8 mouse cellular contexts compared by ENCODE assay signal in the genomic region with DNA sequence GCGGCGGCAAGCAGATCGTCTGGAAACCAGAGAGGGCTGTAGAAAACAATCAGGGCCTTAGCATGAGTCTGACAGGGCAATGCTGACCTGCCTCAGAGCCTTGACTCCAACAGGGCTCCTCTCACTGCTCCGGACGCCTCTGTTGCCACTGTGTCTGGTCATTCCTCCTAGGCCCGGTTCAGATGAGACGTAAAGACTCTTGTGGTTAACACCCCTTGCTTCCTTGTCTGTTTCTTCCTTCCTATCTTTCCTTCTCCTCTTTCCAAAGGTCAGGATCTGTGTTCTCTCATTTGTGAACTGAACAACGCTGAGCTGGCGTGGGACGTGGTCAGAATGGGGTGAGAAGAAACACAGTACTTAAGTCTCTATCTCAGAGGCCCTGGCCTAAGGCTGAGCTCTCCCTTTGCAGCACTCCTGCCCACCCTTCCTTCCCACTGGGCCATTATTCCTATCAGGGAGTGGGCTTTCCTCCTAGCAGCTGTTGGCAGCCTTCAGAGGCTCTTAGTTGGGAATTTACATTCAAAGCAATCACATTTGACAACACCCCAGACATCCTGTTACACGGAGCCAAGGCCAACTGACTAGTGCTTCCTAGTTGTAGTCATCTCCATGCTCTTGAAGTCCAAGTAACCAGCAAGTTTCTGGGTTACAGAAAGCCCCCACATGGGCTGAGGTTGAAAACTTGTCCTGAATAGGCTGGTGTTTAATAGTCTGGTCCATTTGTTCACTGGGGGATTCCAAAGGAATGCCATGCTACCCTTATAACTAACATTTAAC. TPM values are rescaled to one million over a fixed set of nuclear protein-coding genes. Genes with fewer than 3 reads are reported as not detected.
DNase-seq lines count a peak whose midpoint lies in the region; ATAC-seq and TF ChIP-seq lines count a peak whose summit lies in the region.

No protein-coding gene starts in this region.

- TF ChIP-seq EP300 in lung, postnatal 0 days (IDR thresholded peaks at IDR 0.05): no peak

- H3K27ac ChIP-seq in lung, postnatal 0 days (ENCODE audit: low read length): peak overlapping the region; percentile 43; the same call in 1 of the 2 replicates
- H3K27ac ChIP-seq in forebrain, embryonic 12.5 days: no peak overlapping the region
- H3K27ac ChIP-seq in limb, embryonic 12.5 days: no peak overlapping the region
- H3K27ac ChIP-seq in small intestine, adult 2 months (ENCODE audit: insufficient read depth, low read depth, low read length): peak overlapping the region; percentile 94

- H3K4me2 ChIP-seq in lung, postnatal 0 days (replicated peaks; ENCODE audit: low read depth, low read length): peak overlapping the region; percentile 90
- H3K4me2 ChIP-seq in forebrain, embryonic 12.5 days: peak overlapping the region; percentile 87
- peak overlapping the region; percentile 79 for H3K4me2 ChIP-seq in limb, embryonic 12.5 days

- WGBS in lung, postnatal 0 days: 79% methylated on average over 11 of the region's 11 CpGs
- 94% methylated on average over 11 of the region's 11 CpGs for WGBS in forebrain, embryonic 12.5 days
- WGBS in limb, embryonic 12.5 days: 89% methylated on average over 11 of the region's 11 CpGs
- 40% methylated on average over 11 of the region's 11 CpGs for WGBS in small intestine, adult 2 months

- TF ChIP-seq CTCF in lung, postnatal 0 days (IDR thresholded peaks at IDR 0.05): no peak
- no peak for TF ChIP-seq CTCF in small intestine, adult 2 months (IDR thresholded peaks at IDR 0.05; ENCODE audit: extremely low read depth, insufficient read length, insufficient replicate concordance, low read depth, low read length)

- peaks cover 8% of the 10 kb centered on the region; the same call in 1 of the 2 replicates for H3K4me1 ChIP-seq in lung, postnatal 0 days (ENCODE audit: insufficient read depth, low read depth, low read length)
- peaks cover 12% of the 10 kb centered on the region for H3K4me1 ChIP-seq in forebrain, embryonic 12.5 days
- peaks cover 12% of the 10 kb centered on the region for H3K4me1 ChIP-seq in limb, embryonic 12.5 days (replicated peaks)
- peaks cover 18% of the 10 kb centered on the region; the same call in 1 of the 2 replicates for H3K4me1 ChIP-seq in small intestine, adult 2 months (ENCODE audit: control insufficient read depth, insufficient read depth, insufficient read length, low read length)

- no peak for ATAC-seq in lung, postnatal 0 days
- ATAC-seq in forebrain, embryonic 12.5 days (ENCODE audit: low FRiP score): no peak
- ATAC-seq in limb, embryonic 12.5 days (ENCODE audit: insufficient number of reproducible peaks, insufficient read depth, low FRiP score, low TSS enrichment, low read depth): no peak

- no peak overlapping the region for H3K9ac ChIP-seq in lung, postnatal 0 days (replicated peaks; ENCODE audit: low read depth)
- peak overlapping the region; percentile 89; the same call in 1 of the 2 replicates for H3K9ac ChIP-seq in forebrain, embryonic 12.5 days
- H3K9ac ChIP-seq in limb, embryonic 12.5 days (replicated peaks): peak overlapping the region; percentile 91; the same call in 1 of the 2 replicates

- H3K27me3 ChIP-seq in lung, postnatal 0 days (replicated peaks; ENCODE audit: insufficient read depth, low read length): no peaks in the 10 kb centered on the region
- peaks cover 13% of the 10 kb centered on the region; the same call in 1 of the 2 replicates for H3K27me3 ChIP-seq in forebrain, embryonic 12.5 days
- H3K27me3 ChIP-seq in limb, embryonic 12.5 days: no peaks in the 10 kb centered on the region
- no peaks in the 10 kb centered on the region for H3K27me3 ChIP-seq in small intestine, adult 2 months (ENCODE audit: control insufficient read depth, insufficient read depth, low read length)

- TF ChIP-seq POLR2A in small intestine, adult 2 months (IDR thresholded peaks at IDR 0.05; ENCODE audit: low read depth, low read length): peak; percentile 72; the same call in 1 of the 2 replicates

- H3K36me3 ChIP-seq in lung, postnatal 0 days (ENCODE audit: insufficient read depth, low read length): no peaks in the 10 kb centered on the region
- H3K36me3 ChIP-seq in forebrain, embryonic 12.5 days (replicated peaks): peaks cover 30% of the 10 kb centered on the region
- H3K36me3 ChIP-seq in limb, embryonic 12.5 days: peaks cover 50% of the 10 kb centered on the region
- peaks cover 14% of the 10 kb centered on the region for H3K36me3 ChIP-seq in small intestine, adult 2 months (ENCODE audit: control insufficient read depth, insufficient read depth, low read length)

- DNase-seq in lung, postnatal 0 days (ENCODE audit: low spot score): no peak
- no peak for DNase-seq in lung, postnatal 25 days (ENCODE audit: low spot score)
- DNase-seq in ovary, adult 18-20 months (ENCODE audit: low spot score): no peak
- DNase-seq in B cell, adult 2 months: no peak
- no peak for DNase-seq in cerebellum, adult 18-20 months

- no peaks in the 10 kb centered on the region for H3K9me3 ChIP-seq in lung, postnatal 0 days (ENCODE audit: low read length)
- H3K9me3 ChIP-seq in forebrain, embryonic 12.5 days: no peaks in the 10 kb centered on the region
- peaks cover 19% of the 10 kb centered on the region; the same call in 1 of the 2 replicates for H3K9me3 ChIP-seq in limb, embryonic 12.5 days

- H3K4me3 ChIP-seq in lung, postnatal 0 days (ENCODE audit: low read depth, low read length): peak overlapping the region; percentile 2; the same call in 1 of the 2 replicates
- peak overlapping the region; percentile 85 for H3K4me3 ChIP-seq in forebrain, embryonic 12.5 days (replicated peaks)
- H3K4me3 ChIP-seq in limb, embryonic 12.5 days (replicated peaks): peak overlapping the region; percentile 89
- H3K4me3 ChIP-seq in small intestine, adult 2 months (ENCODE audit: low read depth, low read length): peak overlapping the region; percentile 76

RNA-seq across cellular contexts. Expression of a gene that starts 1.5 kb away (rescaled TPM):
- 132 and 145 TPM in 2 replicates for polyA plus RNA-seq in lung, postnatal 0 days (2015; fragmentation: Nextera tagmentation; extraction: Ambion mirVana)
- 50.9 and 53.3 TPM in 2 replicates for polyA plus RNA-seq in forebrain, embryonic 12.5 days (2016; fragmentation: Nextera tagmentation; extraction: Ambion mirVana)
- 67.2 and 75.4 TPM in 2 replicates for polyA plus RNA-seq in limb, embryonic 12.5 days (2016; fragmentation: Nextera tagmentation; extraction: Ambion mirVana)
- 139 and 169 TPM in 2 replicates for polyA plus RNA-seq in small intestine, adult 2 months (2012; rRNA removed)

RNA-seq across cellular contexts. Expression of a gene that starts 18.4 kb away (rescaled TPM):
- 14.2 and 16.4 TPM in 2 replicates for polyA plus RNA-seq in lung, postnatal 0 days (2015; fragmentation: Nextera tagmentation; extraction: Ambion mirVana)
- 3.5 and 3.8 TPM in 2 replicates for polyA plus RNA-seq in forebrain, embryonic 12.5 days (2016; fragmentation: Nextera tagmentation; extraction: Ambion mirVana)
- 4.4 and 4.9 TPM in 2 replicates for polyA plus RNA-seq in limb, embryonic 12.5 days (2016; fragmentation: Nextera tagmentation; extraction: Ambion mirVana)
- polyA plus RNA-seq in small intestine, adult 2 months (2012; rRNA removed): 195 and 289 TPM in 2 replicates

Comparison
In these comparisons a context has a peak if more than half of its experiments do, and no peak if none do; other contexts are left out.
1. H3K27ac ChIP-seq: peak in lung, postnatal 0 days (single experiment) and small intestine, adult 2 months (single experiment); none in forebrain, embryonic 12.5 days (single experiment) and limb, embryonic 12.5 days (single experiment).
2. H3K4me3 ChIP-seq: peak in every context shown above with its lines; median percentile 89 in limb, embryonic 12.5 days; 85 in forebrain, embryonic 12.5 days; 76 in small intestine, adult 2 months; 2 in lung, postnatal 0 days.
3. RNA of a gene that starts 18.4 kb away (polyA plus RNA-seq): 195 to 289 TPM in small intestine, adult 2 months; 14.2 to 16.4 TPM in lung, postnatal 0 days, 4.4 to 4.9 TPM in limb, embryonic 12.5 days and 3.5 to 3.8 TPM in forebrain, embryonic 12.5 days; every median in the first group is over 10 times any median in the second.
4. Peak in every context shown above with its lines, with median percentiles within 50 percentile points of each other: H3K4me2 ChIP-seq.